Mouse (Mus musculus) naive thymus-derived CD4-positive, alpha-beta T cell, adult 2 months (primary cell): ENCODE measurements around the gene Arid3b.
"Not testable (repeated sequence)": the region's sequence is repeated elsewhere in the genome, so short reads cannot be mapped to it uniquely, and the experiment has no call there.

ENCODE experiments used
- DNase-seq: peaks from one replicate; pipeline ENCODE4 v3.0.0-alpha.2; 2011; ENCODE audit warnings: low read depth

Gene Arid3b

DNA sequence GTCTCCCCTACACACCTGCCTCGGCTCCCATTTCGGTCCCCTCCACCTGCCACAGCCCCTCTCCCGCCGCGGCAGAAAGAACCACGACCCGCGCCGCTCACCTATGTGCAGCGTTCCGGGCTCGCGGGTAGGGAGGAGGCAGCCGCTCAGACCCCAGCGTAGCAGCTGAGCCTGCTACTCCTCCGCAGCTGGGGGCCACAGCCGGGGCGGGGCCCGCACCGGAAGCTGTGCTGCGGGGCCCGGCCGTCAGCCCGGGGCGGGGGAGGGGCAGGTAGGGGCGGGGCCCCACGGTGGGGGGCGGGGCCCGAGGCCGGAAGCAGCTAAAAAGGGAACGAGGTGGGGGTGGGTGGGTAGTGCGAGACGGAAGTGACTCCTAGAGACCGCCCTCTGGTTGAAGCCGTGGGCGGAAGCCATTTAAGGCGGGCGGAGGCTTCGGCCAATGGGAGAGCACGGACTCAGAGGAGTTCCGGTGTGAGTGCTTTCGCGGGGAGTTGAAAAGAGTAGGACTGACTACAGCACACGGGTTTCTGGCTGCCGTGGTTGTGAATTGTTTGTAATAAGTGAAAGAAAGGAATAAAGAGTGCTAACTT, at the start of gene Arid3b:
Gene Arid3b, minus strand, starts transcription at position 213 of the 590 bp plus-strand sequence.
- DNase-seq, result peak; percentile 96

DNA sequence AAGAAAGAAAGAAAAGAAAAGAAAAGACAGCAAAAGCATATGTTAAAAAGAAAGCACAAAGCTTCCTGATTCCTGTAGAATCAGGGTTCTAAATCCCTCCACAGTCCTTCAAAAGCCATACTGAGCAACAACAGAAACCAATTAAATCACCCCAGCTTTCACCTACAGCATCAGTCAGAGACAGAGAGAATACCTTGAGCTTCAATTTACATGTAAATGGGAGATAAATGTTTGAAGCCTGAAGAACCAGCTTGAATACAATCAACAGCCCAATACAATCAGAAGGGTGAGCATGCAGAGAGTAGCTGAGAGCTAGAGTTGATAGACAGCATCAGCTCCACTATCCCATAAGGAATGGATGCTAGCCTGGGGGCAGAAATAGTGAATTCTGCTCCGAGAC, 46.8 kb upstream of the Arid3b start:
- DNase-seq, result no peak

DNA sequence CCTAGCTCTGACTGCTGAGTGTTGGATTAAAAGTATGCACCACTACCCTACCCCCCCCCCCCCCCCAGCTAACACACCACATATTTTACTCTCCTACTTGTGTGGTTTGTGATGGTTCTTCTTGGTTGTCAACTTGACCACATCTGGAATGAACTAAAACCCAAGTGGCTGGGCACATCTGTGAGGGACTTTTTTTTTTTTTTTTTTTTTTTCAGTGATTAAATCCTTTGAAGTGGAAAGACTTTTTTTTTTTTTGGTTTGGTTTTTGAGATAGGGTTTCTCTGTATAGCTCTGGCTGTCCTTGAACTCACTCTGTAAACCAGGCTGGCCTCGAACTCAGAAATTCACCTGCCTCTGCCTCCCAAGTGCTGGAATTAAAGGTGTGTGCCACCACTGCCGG, 45.2 kb upstream of the Arid3b start:
- DNase-seq, result not testable (repeated sequence)

DNA sequence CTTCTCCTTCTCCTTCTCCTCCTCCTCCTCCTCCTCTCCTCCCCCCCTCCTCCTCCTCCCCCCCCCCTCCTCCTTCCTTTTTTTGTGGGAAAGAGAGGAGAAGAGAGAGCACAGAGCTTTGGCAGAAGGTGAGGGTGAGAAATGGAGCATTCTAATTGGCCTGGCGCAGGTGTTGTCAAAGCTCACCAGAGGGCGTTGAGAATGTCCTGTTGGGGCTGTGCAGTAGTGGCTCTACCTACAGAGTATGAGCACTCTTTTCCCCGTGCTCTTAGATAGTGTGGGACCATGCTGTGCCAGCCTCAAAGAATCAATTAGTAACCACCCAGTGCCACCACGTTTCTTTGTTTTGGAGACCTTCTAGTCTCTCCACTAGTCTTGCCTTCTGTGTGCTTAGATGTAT, 43.7 kb upstream of the Arid3b start:
- DNase-seq, result no peak

DNA sequence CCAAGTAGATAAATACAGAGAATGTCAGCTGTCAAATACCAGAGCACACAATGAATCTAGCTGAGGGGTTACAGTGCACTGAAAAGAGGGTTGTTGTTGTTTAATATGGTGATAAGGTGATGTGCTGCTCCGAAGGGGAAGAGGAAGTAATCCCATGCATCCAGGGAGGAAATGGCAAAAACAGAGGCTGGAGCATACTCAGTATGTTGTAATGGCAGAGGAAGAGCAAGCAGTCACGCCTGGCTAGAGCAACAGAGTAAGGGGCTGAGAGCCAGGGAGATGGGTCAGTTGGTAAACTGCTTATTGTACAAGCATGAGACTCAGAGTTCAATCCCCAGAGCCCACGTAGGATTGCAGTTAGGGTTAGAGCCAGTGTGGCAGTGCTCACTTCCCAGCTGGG, 42.6 kb upstream of the Arid3b start:
- no peak for DNase-seq

DNA sequence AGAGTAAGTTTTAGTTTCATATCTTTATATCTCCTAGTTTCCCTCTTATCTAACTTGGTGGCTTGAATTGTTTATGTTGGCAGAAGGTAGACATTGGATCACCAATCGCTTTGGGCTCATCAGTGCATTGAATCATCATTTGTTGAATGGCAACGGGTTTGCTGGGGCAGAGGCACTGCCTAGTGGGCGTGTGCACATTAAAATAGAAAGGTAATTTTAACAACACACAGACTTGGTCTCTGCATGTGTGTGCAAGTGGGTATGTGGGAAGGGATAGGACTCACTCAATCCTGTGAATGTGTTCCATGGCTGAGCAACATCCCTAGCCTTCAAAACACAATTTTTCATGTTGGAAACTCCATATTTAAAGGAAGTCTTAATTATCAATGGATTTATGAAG, 38.4 kb upstream of the Arid3b start:
- DNase-seq, result no peak

DNA sequence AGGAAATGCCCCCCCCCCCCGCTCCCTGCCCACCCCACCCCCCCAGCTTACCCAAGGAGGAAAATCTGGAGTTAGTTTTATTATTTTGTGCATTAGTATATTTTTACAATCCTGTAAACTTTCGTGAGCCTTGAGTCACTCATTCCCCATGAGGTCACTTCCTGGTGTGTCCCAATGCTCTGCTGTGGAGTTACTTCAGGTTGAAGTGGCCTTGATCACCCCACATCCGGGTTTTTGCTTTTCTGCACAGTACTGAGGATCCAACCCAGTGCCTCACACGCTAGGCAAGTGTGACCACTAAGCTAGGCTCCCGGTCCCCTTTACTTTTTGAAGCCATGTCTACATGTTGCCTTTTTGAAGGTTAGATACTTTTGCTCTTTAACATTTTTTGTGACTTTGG, 37.5 kb upstream of the Arid3b start:
- DNase-seq, result no peak

DNA sequence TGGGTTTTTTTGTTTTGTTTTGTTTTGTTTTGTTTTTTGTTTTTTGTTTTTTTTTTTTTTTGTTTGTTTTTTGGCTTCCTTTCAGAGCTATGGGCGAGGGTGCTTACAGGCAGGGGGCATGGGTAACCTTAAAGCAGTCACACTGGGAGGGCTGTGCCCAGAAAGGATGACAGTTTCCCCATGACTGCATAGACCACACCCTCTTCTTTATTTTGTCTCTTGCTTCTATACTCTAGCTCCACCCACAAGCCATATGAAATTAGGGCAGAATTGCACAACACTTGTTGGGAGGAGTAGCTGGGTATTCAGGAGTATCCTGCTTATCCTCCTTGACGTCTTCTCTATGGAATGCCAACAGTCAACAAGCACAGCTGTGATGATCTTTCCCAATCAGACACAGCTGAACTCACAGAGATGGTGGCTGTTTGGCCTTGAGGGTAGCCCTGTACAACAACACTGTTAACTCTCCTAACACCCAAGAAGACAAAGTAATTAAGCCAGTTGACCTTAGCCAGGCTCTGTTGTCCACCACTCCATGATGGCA, 33.8 kb upstream of the Arid3b start:
- DNase-seq, result no peak

DNA sequence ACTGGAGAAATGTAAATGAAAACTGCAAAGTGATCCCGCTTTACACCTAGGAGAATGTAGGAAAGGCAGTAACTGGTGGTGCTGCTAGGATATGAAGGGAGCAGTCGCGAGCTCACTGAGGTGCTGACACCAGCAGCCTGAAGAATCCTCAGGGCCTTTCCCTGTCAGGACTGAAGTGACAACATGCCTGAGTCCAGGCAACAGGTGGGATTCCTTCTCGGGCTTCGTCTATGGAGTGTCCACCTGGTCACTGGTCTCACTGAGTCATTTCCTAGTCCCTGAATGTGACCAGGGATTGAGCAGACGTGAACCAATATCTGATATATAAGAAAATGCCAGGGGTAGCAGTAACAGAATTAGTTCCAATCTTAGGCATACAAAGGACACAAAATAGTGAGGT, 32.2 kb upstream of the Arid3b start:
- no peak for DNase-seq

DNA sequence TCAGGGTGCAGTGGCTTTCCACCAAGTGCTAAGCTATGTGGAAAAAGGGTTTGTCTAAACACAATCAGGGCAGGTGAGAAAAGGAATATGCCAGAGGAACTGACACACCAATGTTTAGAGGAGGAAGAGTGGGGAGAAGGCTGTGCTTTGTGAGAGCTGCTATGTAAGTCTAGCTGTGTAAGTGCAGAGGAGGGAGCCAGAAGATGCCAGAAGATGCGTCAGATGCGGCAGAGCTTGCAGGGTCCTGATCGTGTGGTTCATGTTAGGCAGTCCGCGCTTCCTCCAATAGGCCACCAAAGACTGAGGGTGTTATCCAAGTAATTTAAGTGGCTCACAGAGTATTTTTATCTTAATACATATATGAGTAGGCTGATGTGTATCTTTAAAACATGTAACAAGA, 31.3 kb upstream of the Arid3b start:
- no peak for DNase-seq

DNA sequence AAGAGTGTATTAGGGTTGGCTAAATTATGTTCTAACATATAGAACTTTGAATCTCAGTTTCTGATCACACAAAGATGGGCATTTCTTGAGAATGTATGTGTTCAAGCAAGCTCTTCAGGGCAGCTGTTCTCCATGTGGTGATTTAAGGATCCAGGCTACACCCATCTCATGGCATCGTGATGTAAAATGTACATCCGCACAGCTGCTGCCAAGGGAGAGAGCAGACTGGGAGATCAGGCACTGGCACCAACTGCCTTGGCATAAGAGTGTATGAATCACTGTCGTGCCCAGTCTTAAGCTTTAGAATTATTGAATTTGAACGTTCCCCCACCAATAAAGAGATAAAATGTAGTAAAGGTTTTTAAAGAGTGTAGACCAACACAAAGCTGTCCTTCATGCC, 30.6 kb upstream of the Arid3b start:
- no peak for DNase-seq

DNA sequence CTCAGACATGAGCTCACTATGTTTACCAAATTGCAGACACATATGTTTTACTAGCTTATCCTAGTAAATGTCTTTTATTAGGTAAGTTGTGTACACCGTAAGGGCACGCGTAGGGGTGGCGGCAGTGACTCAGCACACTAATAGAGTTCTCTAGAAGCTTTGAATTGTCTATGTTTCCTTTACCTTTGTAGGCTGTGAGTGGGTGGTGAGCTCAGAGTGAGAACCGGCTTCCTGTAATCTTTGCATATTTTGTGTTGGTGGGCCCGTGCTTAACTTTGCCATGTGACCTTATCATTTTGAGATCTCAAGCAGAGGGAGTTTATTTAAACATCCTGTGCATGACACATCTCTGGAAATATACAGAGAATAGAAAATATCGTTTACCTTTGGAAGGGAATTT, 29.9 kb upstream of the Arid3b start:
- peak; percentile 59 for DNase-seq

DNA sequence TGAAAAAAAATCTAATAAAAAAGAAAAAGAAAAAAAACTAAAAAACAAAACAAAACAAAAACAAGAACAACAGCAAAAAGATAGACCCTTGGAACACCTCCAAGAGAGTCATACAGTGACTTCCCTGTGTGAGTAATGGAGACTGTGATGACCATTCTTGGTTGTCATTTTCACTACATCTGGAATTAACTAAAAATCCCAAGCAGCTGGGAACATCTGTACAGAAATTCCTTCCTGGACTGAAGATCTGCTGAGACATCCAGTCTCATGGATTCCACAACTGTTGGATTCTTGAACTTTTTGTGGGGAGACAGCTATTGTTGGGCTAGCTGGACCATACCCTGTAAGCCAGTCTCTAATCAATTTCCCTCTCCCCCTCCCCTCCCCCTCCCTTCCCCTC, 27.7 kb upstream of the Arid3b start:
- no peak for DNase-seq

DNA sequence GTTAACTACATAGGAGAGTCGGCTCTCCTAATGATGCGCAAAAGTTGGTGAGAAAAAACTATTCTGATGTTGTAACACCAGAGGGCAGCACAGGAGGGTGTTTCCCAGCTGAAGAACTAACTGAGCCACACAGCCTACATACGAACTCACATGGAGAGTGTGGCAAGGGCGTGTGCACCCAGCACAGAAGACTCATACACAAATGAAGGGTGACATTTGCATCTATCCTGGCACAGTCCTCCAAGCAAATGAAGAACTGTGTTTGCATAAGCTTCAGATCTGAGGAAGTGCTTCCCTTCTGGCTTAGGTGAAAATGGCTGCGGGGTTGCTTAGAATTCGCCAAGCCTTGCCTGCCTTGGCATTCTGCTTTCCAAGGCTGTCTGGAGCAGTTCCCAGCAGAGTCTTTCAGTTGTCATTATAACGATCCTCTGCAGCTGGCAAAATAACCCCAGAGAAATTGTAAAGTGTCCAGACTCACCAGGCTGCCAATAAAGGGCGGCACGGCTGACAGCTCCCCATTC, 25.4 kb upstream of the Arid3b start:
- peak; percentile 83 for DNase-seq

DNA sequence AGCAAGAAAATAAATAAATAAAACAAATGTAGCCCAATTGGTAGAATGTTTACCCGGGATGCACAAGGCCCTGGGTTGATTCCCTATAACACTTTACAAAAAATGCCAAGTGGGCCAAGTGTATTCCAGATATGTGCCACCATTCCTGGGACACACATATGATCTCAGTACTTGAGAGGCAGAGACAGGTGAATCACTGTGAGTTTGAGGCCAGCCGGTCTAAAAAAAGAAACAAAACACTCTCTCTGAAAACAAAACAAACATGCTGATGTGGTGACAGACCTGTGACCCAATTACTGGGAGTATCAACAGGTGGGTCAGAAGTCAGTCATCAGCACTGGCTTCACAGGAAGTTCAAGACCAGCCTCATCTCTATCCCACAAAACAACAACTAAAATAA, 19.9 kb upstream of the Arid3b start:
- DNase-seq, result no peak

DNA sequence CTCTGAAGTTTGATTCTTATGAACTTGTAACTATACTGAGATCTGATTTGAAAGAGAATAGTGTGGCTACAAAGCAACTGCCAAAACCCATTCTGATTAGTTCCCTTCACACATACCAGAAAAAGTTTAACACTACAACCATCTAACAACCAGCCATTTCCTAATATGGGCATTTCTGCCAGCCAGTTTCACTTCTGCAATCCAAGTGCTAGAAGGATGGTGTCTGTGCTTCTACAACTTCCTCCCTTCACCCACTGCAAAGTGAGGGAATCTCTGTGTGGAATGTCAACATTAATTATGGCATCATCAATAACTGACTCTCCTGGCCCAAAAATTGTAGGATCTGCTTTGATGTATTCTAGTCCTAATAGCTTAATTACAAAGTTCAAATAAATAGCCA, 17.7 kb upstream of the Arid3b start:
- DNase-seq, result no peak

DNA sequence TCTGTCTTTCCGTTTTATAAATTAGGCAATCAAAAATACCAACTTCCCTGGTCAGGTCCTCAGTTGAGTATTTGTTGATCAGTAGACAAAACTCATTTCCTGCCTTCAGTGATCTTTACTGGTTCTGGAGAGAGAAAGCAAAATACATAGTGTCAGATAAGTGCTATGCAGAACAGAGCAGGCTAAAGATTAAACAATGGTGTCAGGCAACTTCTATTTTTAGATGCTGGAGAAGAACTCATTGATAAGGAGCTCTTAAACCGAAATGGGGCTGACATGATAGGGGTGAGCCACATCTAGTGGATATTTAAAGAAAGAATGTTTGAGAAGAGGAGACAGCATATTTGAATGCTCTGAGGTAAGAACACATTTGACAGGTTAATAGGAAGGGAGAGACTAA, 2.4 kb upstream of the Arid3b start:
- no peak for DNase-seq

DNA sequence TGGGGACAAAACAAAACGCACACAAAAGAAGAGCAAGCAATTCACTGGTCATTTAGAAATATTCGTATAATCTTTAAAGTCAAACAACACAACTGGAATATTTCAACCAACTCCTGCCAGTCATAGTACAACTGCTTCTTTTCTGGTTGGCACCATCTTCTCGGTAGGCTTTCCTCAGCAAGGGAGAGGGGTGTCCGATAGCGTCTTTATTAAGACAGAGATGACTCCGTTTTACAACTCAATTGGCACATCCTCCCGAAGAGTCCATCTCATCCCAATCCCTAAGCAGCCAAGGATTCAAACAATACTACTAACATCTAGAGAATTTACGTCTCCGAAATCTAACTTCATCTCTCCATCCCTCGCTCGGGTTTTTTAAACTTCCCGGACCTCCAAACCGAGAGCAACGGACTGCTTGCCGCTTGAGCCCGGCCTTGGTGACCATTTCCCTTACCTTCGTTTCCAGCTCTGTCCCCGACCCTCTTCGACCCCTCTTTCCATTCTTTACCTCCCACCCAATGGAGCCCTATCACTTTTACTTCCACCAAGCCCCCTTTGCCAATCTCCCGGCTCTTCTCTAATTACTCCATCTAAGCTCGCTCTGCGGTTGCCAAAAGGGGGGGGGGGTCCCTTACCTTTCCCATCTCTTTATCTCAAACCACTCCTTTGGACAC, 615 bp downstream of the Arid3b start:
- peak; percentile 41 for DNase-seq

DNA sequence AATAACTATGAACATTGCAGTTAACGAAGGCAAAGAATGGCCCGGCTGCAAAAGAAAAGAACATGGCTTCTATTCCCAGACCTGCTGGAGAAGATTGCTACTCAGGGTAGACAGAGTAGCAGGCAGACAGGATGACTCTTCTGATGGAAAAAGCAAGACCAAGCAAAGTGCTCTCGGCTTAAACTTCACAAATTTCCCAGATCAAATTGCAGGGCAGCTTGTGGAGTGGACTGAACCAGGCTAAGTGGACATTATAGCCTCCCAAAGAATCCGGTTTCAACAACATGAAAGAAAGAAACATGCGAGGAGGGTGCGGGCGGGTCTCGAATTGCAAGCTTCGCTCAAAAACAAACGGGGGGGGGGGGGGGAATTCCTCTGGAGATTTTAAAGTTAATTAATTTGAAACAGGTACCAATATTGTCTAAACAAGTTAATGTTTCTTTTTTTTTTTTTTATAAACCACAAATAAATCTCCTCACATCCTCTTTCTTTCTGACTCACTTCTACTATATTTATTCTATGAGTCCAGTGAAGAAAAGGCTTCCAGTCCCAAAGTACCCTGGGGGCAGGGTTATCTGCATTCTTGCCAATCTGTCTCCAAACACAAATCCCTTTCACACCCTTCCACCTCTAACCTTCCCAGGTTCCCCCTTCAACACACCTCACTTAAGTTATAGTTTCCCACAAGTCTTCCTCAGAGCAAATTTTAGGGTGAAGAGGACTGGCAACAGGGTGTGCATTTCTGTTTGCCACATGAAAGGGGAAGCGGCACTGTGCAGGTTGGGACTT, 1.8 kb downstream of the Arid3b start:
- DNase-seq, result peak; percentile 44

DNA sequence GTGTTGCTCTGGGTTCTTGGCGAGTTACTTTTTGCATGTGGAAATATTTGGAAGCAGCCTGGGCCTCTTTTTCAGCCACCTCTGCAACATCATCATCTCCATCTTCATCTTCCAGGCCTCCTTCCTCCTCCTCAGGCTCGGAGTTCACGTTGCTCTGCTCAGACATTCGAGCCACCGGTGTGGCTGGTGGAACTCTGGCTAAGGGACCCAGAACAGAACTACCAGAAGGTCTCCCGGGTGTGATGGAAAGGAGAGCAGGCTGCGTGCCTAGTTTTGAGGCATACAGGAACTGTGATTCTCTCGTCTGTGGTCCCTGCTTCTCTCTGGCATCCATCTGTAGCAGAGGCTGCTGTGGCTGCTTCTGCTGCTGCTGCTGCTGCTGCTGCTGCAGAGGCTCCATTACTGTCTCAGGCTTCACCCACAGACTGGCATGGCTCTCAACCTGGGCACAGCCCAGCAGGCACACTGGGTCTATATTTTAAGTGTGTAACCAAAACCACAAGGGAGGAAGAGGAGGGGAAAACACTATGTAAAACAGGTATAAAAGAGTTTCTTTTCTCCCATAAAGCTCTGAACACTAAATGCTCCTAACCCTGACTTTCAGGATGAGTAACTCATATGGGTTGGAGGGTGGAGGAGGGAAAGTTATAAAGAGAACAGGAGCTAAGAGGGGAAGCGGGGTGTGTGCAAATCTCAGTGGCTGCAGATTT, 2.7 kb downstream of the Arid3b start:
- peak; percentile 32 for DNase-seq

DNA sequence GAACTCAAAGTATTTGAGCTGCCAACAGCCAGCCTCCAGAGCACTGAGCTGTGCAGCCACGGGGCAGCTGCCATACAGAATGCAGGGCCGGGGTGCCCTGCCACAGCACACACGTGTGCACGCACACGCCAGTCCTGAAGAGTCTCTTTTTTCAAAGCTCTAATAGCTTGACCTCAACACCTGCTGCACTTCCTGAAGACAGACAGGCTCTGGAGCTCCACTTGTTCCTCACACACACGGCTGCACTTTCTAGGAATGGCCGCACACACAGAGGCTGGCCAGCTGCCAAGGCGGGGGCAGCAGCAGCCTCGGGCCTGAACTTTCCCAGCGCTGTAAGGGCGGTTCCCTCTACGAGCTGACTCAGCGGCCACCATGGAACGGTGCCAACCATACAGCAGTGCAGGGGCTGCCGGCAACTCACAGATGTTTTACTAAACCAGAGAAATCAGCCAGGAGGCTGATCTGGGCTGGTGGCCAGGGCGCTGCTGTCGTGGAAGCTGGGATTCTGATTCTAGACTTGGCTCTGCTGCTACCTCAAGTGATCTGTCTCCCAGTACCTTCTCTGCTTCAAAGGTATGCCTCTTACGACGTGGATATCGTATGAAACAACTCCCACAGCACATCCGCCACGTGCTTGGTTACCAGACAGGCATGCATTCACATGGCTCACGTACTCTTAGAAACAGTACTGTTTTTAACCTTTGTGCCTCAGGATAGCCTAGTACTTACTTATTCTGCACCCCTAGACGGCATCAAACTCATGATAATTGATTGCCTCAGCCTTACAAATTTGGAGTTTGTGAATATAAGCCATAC, 5.1 kb downstream of the Arid3b start:
- peak; percentile 84 for DNase-seq
